Comparison of ENCODE assay signal across 8 mouse cellular contexts in genomic region chr9:21287571-21288402, GRCm38 (mm10). TPM values are rescaled to one million over a fixed set of nuclear protein-coding genes. Genes with fewer than 3 reads are reported as not detected.
A peak's percentile ranks its signal among the peaks of the same experiment; 100 is the strongest.
DNase-seq lines count a peak whose midpoint lies in the region; ATAC-seq and TF ChIP-seq lines count a peak whose summit lies in the region.

TSS of gene Kri1 (minus strand) at chr9:21287969.

- TF ChIP-seq POLR2A in lung, adult 2 months (IDR thresholded peaks at IDR 0.05; ENCODE audit: borderline replicate concordance, extremely low read depth, low read depth, low read length) = peak; percentile 88

- peak within 1 kb of the TSS; percentile 90 for H3K9ac ChIP-seq in ES-E14 (ENCODE audit: insufficient read depth, low read depth, low read length, poor library complexity, severe bottlenecking)
- peak within 1 kb of the TSS; percentile 63 for H3K9ac ChIP-seq in forebrain, embryonic 15.5 days (replicated peaks)

- H3K27ac ChIP-seq in ES-E14 (ENCODE audit: insufficient read depth, low read depth, low read length, poor library complexity, severe bottlenecking) = peak within 1 kb of the TSS; percentile 55
- peak within 1 kb of the TSS; percentile 88 for H3K27ac ChIP-seq in forebrain, embryonic 15.5 days (replicated peaks)

- H3K9me3 ChIP-seq in ES-E14 (ENCODE audit: control insufficient read depth, insufficient read depth, low read depth, low read length) = no peaks in the 10 kb centered on the region
- no peaks in the 10 kb centered on the region for H3K9me3 ChIP-seq in forebrain, embryonic 15.5 days

- intact Hi-C loops in heart, postnatal 25 days (cut with DNase I) = loop anchor here (2.0 kb wide), 1 partner anchor 23 kb away; the partner anchor contains the start of gene Atg4d

- H3K27me3 ChIP-seq in forebrain, embryonic 15.5 days = no peaks in the 10 kb centered on the region

- peak within 1 kb of the TSS; percentile 74 for H3K4me2 ChIP-seq in forebrain, embryonic 15.5 days (replicated peaks)

- peak; percentile 98 for DNase-seq in ES-E14 (ENCODE audit: low read depth, low spot score)
- DNase-seq in cerebellum, adult 11-12 months = peak; percentile 98
- DNase-seq in heart, postnatal 25 days (ENCODE audit: low spot score) = peak; percentile 98
- DNase-seq in layer of hippocampus, adult 18-20 months (ENCODE audit: low spot score in 2 of 2) = peak; percentile 95 to 97
- peak; percentile 98 for DNase-seq in lung, adult 2 months
- peak; percentile 99 to 100 for DNase-seq in thymus, adult 18-20 months

- WGBS in forebrain, embryonic 15.5 days = under 1% methylated on average over 59 of the region's 59 CpGs
- under 1% methylated on average over 59 of the region's 59 CpGs for WGBS in lung, adult 2 months

- H3K36me3 ChIP-seq in ES-E14 (ENCODE audit: control insufficient read depth, insufficient read depth, low read length, poor library complexity, severe bottlenecking) = peaks cover 11% of the 10 kb centered on the region
- H3K36me3 ChIP-seq in forebrain, embryonic 15.5 days = peaks cover 20% of the 10 kb centered on the region

- peak within 1 kb of the TSS; percentile 74 to 85 for H3K4me3 ChIP-seq in ES-E14 (ENCODE audit: insufficient read depth in 1 of 2, low read depth in 1 of 2, low read length in 2 of 2, poor library complexity in 1 of 2, severe bottlenecking in 1 of 2)
- peak within 1 kb of the TSS; percentile 70 for H3K4me3 ChIP-seq in forebrain, embryonic 15.5 days
- peak within 1 kb of the TSS; percentile 95 for H3K4me3 ChIP-seq in lung, adult 2 months (replicated peaks; ENCODE audit: extremely low read depth, low read depth, low read length)

- H3K4me1 ChIP-seq in ES-E14 (ENCODE audit: control insufficient read depth in 2 of 2, insufficient read depth in 2 of 2, low read length in 2 of 2, poor library complexity in 1 of 2) = peaks cover 2 to 9% of the 10 kb centered on the region in 2 experiments; a peak in 2 of 4 replicates
- peaks cover 42% of the 10 kb centered on the region for H3K4me1 ChIP-seq in forebrain, embryonic 15.5 days
- peaks cover 12% of the 10 kb centered on the region; the same call in 1 of the 2 replicates for H3K4me1 ChIP-seq in lung, adult 2 months (ENCODE audit: control insufficient read depth, insufficient read depth, low read length)

- peak; percentile 83 for ATAC-seq in forebrain, embryonic 15.5 days (replicated peaks)
- peak; percentile 68 for ATAC-seq in neutrophil, adult 5-6 weeks (ENCODE audit: extremely low read depth, insufficient number of reproducible peaks, low FRiP score, poor library complexity, severe bottlenecking)

- in situ Hi-C loops in ES-E14 (cut with MboI; ENCODE audit: low sequenced_read_pairs in 2 of 2, unreplicated experiment in 2 of 2) = no loop called here

- no peak for TF ChIP-seq CTCF in lung, adult 2 months (IDR thresholded peaks at IDR 0.05; ENCODE audit: insufficient read depth, low read length)

TF ChIP-seq in ES-E14, 5 proteins besides CTCF, POLR2A, EP300 and RAD21:
- peak; percentile 13; the same call in 1 of the 2 replicates for TF ChIP-seq CHD2 (IDR thresholded peaks at IDR 0.05; ENCODE audit: low read depth, low read length)
- 0 out of 2 replicates have a peak, but pooled peaks have one; percentile 1 for TF ChIP-seq HCFC1 (IDR thresholded peaks at IDR 0.05; ENCODE audit: borderline replicate concordance, insufficient read depth, low read length)
- no peak for TF ChIP-seq ZNF384 (IDR thresholded peaks at IDR 0.05; ENCODE audit: low read depth, low read length)
TF ChIP-seq in ES-E14: peak in this region for 2.

RNA-seq across cellular contexts. Expression of gene Kri1, which starts in this region (rescaled TPM):
- total RNA-seq in ES-E14 (2012; rRNA removed) = 81.6 and 108 TPM in 2 replicates
- polyA plus RNA-seq in forebrain, embryonic 15.5 days (2015; fragmentation: Nextera tagmentation; extraction: Ambion mirVana) = 18.0 and 18.1 TPM in 2 replicates
- 10 to 100 TPM; 15.9 to 17.4 TPM for total RNA-seq in heart, postnatal 25 days (2021)
- total RNA-seq in layer of hippocampus, adult 18-20 months (2021) = 10 to 100 TPM; 39.7 to 46.9 TPM
- 16.9 and 21.5 TPM in 2 replicates for polyA plus RNA-seq in lung, adult 2 months (2012; rRNA removed)
- total RNA-seq in neutrophil, adult 5-6 weeks (2017) = 175 and 178 TPM in 2 replicates

Comparison
In these comparisons a context has a peak if more than half of its experiments do, and no peak if none do; other contexts are left out.
1. Peak in every context shown above with its lines: DNase-seq, ATAC-seq, H3K4me3 ChIP-seq and H3K27ac ChIP-seq.